Mouse (Mus musculus) frontal cortex, postnatal 10 days (tissue): ENCODE results near the gene Tnfsf8.

ENCODE experiments used
- DNase-seq, 2 experiments: peaks; one replicate each; pipeline ENCODE4 v3.0.0; 2022; ENCODE audit warnings: low spot score in 2 of 2, mixed read lengths in 1 of 2

Gene Tnfsf8

DNA sequence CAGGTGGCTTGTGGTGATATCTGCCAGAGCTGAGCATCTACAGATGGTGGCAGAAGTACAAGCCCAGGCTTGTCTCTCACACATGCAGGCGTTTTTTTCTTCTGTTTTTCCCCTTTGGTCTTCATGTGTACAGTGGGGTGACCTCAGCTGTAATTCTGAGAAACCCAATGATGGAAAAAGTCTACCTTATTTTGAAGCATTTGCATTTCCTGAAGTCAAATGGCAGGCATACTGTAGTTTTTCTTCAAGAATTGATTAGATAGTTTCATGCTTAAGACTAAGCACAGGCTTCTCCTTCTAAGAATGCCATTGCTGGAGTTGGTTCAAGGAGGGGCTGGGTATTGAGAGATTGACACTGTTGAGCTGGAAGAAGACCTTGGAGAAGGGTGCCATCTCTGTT lies 18.9 kb downstream of the Tnfsf8 start:
- no peak for DNase-seq

DNA sequence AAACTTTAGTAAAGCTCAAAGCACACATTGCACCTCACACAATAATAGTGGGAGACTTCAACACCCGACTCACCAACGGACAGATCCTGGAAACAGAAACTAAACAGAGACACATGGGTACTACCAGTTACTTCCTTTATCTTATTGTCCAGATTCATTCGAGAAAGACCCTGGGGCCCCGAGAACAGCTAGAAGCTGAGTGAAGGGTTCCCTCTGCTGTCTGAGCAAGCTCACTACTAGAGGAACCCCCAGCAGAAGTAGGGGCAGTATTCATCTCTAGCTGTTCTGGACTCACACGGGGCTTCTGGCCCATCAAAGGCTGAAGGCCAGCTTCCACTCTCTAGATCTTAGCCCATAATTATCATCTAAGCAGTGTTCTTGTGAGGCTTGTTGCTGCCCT lies 20.7 kb downstream of the Tnfsf8 start:
- DNase-seq = peak; percentile 9 to 12

DNA sequence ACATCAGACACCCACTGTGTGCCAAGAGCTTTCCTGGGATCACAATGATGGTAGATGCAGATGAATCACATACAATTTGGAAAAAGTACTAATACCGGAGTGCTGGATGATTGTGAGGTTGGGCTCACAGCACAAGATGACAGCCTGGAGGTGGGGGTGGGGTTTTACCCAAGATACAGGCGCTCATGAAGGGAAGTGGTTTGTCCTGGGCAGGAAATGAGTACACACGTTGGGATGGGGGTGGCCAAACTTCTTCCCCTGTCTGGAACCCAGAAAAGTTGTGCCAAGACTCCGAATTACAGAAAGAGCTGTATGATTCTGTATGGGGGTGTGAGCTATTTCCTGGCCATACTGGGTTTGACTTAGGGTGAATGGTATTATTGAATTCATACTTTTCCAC lies 38.0 kb downstream of the Tnfsf8 start:
- no peak for DNase-seq

DNA sequence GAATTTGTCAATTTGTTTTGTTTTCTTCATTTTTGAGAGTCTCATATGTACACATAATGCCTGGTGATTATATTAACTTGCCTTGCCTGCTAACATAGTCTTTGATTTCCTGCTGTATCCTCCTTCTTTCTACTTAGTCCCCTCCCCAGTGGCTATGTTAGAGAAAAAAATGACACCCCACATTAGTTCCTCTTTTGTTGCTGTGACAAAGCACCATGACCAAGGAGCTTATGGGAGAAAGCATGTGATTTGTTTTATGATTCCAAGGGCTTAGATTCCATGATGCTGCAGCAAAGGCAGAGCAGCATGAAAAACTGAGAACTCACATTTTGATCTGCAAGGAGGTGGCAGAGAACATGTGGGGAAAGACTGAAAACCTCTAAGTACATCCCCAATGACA lies 43.6 kb downstream of the Tnfsf8 start:
- no peak for DNase-seq

DNA sequence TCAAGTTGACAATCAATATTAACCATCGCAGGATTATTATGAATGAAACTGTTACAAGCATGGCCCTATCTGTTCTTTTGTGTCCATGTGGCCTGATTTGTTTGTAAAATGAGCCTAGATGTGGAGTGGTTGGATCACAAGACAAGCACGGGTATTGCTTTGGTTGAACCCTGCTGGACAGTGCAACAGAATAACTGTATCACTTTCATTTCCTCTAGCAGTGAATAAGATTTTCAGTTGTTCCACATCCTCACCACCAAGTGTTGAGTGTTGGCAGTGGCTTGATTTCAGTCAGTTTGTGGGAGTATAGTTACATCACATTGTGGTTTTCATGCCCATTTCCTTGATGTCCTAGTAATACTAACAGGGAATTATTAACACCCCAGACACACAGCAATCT lies 45.5 kb downstream of the Tnfsf8 start:
- no peak for DNase-seq

DNA sequence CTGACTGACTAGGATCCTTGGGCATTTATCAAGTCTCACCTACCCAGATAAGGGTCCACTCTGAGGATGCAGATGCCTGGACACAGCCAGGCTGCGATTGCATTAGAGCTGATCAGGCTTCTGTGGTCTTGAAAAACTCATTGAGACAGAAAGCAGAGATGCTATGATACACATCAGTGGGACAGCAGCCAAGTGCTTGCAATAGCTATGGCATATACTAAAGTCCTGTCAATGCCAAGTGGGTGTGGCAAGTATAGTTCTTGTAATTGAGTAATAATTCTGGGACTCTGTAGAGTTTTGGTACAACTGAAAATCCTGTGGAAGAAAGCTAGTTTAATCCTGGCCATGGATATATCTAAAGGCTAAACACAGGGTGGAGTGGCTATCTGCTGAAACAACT lies 63.1 kb downstream of the Tnfsf8 start:
- DNase-seq = no peak

DNA sequence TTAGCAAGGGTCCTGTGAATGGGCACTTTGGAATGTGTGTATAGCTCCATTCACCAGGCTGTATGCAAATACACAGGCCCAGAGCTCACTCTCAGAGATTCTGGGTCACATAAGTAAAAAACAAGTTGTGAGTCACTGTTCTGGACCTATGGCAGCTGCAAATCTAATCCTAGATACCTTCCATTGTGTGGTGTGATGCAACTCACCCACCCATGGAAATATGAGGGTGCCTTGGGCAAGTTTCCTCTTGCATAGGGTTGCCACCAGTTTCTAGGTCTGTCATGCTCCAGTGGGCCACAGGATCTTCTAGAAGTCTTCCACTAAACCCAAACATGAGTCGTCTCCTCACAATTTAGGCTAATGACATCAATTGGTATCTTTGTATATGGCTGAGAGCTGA lies 64.6 kb downstream of the Tnfsf8 start:
- no peak for DNase-seq

DNA sequence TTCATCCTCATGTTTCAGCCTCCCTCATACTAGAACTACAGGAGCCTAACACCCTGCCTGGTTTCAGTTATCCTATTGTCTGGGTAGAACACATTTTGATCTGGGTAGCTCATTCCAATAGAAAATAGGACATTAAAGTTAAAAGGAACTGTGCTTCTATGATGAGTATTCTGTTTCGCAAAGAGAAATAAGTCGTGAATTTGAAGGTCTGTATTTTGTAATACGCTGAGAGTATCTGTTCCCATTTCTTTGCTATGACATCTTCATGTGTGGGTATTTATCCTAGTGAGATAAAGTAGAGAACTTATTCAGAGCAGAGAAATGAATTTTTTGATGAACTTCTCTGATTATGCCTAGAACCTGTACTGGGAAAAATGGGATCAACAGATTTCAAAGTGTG lies 68.8 kb downstream of the Tnfsf8 start:
- no peak for DNase-seq

DNA sequence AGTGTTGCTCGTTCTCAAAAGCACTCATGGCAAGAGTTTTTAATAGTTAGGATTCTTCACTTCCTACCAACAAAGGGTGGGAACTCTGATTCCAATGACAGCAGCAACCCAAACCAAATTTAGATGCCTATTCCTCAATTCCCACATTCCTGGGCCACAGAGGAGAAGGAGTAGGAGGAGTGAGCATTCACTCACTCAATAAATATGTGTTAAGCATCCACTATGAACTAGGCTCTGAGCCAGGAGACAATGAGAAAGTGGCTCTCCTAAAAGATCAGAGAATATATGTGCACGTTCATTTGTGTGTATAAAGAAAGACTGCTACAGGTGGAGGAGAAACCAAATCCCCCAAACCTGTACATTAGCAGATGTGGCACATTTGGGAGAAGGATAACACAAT lies 75.7 kb downstream of the Tnfsf8 start:
- no peak for DNase-seq

DNA sequence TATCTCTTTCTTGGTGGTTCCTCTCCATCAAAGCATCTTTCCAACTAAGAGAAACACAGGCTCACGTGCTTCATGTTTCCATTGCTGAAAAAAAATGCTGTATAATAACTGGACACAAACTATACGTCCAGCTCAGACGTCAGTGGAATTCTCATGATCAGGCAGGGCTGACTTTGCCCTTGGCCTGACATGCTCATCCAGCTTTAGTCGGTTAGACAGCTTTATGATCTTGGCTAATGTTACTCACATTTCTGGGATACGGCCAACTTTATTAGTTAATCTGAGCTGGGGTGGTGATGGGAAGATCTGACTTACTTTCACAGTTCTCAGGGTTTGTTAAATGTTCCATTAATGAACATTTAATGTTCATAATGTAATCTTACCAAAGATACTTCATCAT lies 77.3 kb downstream of the Tnfsf8 start:
- no peak for DNase-seq

DNA sequence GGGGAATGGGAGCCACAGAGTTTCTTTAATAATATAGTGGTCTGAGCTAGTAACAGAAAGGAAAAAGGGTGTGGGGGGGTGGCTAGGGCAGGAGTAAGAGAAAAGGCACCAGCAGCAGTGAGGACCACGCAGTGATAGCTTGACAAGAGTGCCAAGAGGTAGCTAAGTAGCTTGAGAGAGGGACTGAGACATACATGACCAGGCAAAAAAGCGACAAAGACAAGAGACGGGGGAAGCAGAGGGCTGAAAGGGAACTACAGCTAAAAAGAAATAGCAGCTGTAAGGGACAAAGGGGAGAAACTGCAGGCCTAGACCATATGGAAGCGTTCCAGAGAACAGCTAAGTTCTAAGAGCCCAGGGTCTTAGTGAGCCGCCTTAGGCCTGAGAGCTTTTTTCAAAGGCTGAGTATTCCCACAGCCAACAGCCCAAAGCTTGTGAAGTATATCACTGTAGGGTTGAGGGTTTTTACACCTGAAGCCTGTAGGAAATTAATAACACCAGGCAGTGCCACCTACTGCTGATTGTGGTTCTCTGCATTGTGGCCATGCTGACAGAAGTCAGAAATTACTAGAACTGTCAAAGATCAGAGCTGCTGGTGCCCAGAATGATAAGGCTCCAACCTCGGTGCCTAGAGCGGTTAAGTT lies 78.1 kb downstream of the Tnfsf8 start:
- DNase-seq = no peak
